Comparison of ENCODE assay signal across 23 mouse cellular contexts in genomic region chr7:70539121-70539642, GRCm38 (mm10).
DNase-seq lines count a peak whose midpoint lies in the region; ATAC-seq and TF ChIP-seq lines count a peak whose summit lies in the region.
"Had no signal": no experiment of that assay in that cellular context is flagged by ENCODE, and none has a peak within 500 bp of the region (broad histone marks: within the 10 kb centered on the region; RNA-seq: fewer than 3 reads in every experiment).

No protein-coding gene starts in this region.

- H3K27me3 ChIP-seq in lung, embryonic 14.5 days (ENCODE audit: insufficient read depth, low read length), result no peaks in the 10 kb centered on the region
- no peaks in the 10 kb centered on the region for H3K27me3 ChIP-seq in lung, embryonic 16.5 days (ENCODE audit: control insufficient read depth, insufficient read depth, low read depth, low read length)
- H3K27me3 ChIP-seq: embryonic facial prominence, embryonic 13.5 days; embryonic facial prominence, embryonic 15.5 days; forebrain, embryonic 12.5 days had no signal

- TF ChIP-seq CTCF in lung, embryonic 14.5 days (IDR thresholded peaks at IDR 0.05; ENCODE audit: low read depth), result no peak

- H3K4me2 ChIP-seq in lung, embryonic 14.5 days, result no peak overlapping the region
- H3K4me2 ChIP-seq in lung, embryonic 16.5 days (ENCODE audit: low read depth, low read length), result no peak overlapping the region
- H3K4me2 ChIP-seq: embryonic facial prominence, embryonic 13.5 days; embryonic facial prominence, embryonic 15.5 days; forebrain, embryonic 12.5 days had no signal

- H3K4me3 ChIP-seq in lung, embryonic 14.5 days (ENCODE audit: low read depth, low read length), result no peak overlapping the region
- H3K4me3 ChIP-seq in lung, embryonic 16.5 days (ENCODE audit: low read length), result no peak overlapping the region
- H3K4me3 ChIP-seq: embryonic facial prominence, embryonic 13.5 days; embryonic facial prominence, embryonic 15.5 days; erythroblast, embryonic 14.5 days; forebrain, embryonic 10.5 days; forebrain, embryonic 12.5 days had no signal

- no peaks in the 10 kb centered on the region for H3K4me1 ChIP-seq in lung, embryonic 14.5 days (ENCODE audit: insufficient read depth)
- 0 out of 2 replicates have a peak, but pooled peaks cover 3% of the 10 kb centered on the region for H3K4me1 ChIP-seq in lung, embryonic 16.5 days (replicated peaks; ENCODE audit: control insufficient read depth, insufficient read depth, low read length)
- H3K4me1 ChIP-seq: embryonic facial prominence, embryonic 13.5 days; embryonic facial prominence, embryonic 15.5 days; forebrain, embryonic 10.5 days; forebrain, embryonic 12.5 days had no signal

- no peak overlapping the region for H3K27ac ChIP-seq in lung, embryonic 14.5 days (ENCODE audit: low read depth)
- H3K27ac ChIP-seq in lung, embryonic 16.5 days (ENCODE audit: low read length), result no peak overlapping the region
- H3K27ac ChIP-seq: embryonic facial prominence, embryonic 13.5 days; embryonic facial prominence, embryonic 15.5 days; forebrain, embryonic 10.5 days; forebrain, embryonic 12.5 days had no signal

- no peak overlapping the region for H3K9ac ChIP-seq in lung, embryonic 14.5 days
- H3K9ac ChIP-seq in lung, embryonic 16.5 days (ENCODE audit: low read length), result no peak overlapping the region
- H3K9ac ChIP-seq: embryonic facial prominence, embryonic 13.5 days; embryonic facial prominence, embryonic 15.5 days; forebrain, embryonic 12.5 days had no signal

- no peaks in the 10 kb centered on the region for H3K9me3 ChIP-seq in lung, embryonic 14.5 days (ENCODE audit: low read depth, low read length)
- H3K9me3 ChIP-seq in lung, embryonic 16.5 days (ENCODE audit: control insufficient read depth, low read length), result no peaks in the 10 kb centered on the region
- H3K9me3 ChIP-seq: embryonic facial prominence, embryonic 13.5 days; embryonic facial prominence, embryonic 15.5 days; forebrain, embryonic 10.5 days; forebrain, embryonic 12.5 days had no signal

- DNase-seq in lung, embryonic 14.5 days, result peak; percentile 57
- DNase-seq in lung, postnatal 36 days, result no peak
- DNase-seq in lung, postnatal 10 days, result no peak
- DNase-seq in embryo, embryonic 10.5 days (ENCODE audit: low spot score), result peak; percentile 33
- DNase-seq in embryo, embryonic 11 days, result peak; percentile 16
- no peak for DNase-seq in layer of hippocampus, postnatal 14 days (ENCODE audit: low spot score in 2 of 2)
- DNase-seq: adrenal gland, adult 2 months; adrenal gland, postnatal 10 days; adrenal gland, postnatal 25 days; cerebellum, adult 11 months; cerebellum, adult 18-20 months; cerebellum, adult 8-10 months; cerebellum, adult 9-11 months; cerebellum, postnatal 14 days; cerebellum, postnatal 36 days had no signal

- no peaks in the 10 kb centered on the region for H3K36me3 ChIP-seq in lung, embryonic 14.5 days (ENCODE audit: insufficient read depth)
- no peaks in the 10 kb centered on the region for H3K36me3 ChIP-seq in lung, embryonic 16.5 days (ENCODE audit: control insufficient read depth, insufficient read depth, low read length)
- H3K36me3 ChIP-seq: embryonic facial prominence, embryonic 13.5 days; embryonic facial prominence, embryonic 15.5 days; forebrain, embryonic 10.5 days; forebrain, embryonic 12.5 days had no signal

- WGBS in lung, embryonic 14.5 days, result 39% methylated on average over 9 of the region's 9 CpGs
- whole genome bisulfite sequencing in lung, embryonic 16.5 days, result 46% methylated on average over 9 of the region's 9 CpGs

- ATAC-seq in lung, embryonic 14.5 days (ENCODE audit: insufficient read depth), result no peak
- peak; percentile 78 for ATAC-seq in lung, embryonic 16.5 days (ENCODE audit: low read depth)
- ATAC-seq: forebrain, embryonic 14.5 days; forebrain, embryonic 16.5 days had no signal

Comparison
In these comparisons a context has a peak if more than half of its experiments do, and no peak if none do; other contexts are left out.
1. DNase-seq: peak in lung, embryonic 14.5 days (single experiment), embryo, embryonic 10.5 days (single experiment) and embryo, embryonic 11 days (single experiment); none in lung, postnatal 36 days (single experiment), lung, postnatal 10 days (single experiment) and layer of hippocampus, postnatal 14 days (0 of 2).